Mouse (Mus musculus) lung, postnatal 0 days (tissue): Measurements from ENCODE around the gene Ttc7.

Source experiments
- CTCF ChIP-seq: IDR thresholded peaks from 2 replicates; pipeline ENCODE4 v1.5.1; 2016; ENCODE audit warnings: antibody characterized with exemption, mild to moderate bottlenecking
- EP300 ChIP-seq: IDR thresholded peaks from 2 replicates; pipeline ENCODE4 v1.6.1; 2016; ENCODE audit warnings: antibody characterized with exemption, mild to moderate bottlenecking, control low read depth

DNA sequence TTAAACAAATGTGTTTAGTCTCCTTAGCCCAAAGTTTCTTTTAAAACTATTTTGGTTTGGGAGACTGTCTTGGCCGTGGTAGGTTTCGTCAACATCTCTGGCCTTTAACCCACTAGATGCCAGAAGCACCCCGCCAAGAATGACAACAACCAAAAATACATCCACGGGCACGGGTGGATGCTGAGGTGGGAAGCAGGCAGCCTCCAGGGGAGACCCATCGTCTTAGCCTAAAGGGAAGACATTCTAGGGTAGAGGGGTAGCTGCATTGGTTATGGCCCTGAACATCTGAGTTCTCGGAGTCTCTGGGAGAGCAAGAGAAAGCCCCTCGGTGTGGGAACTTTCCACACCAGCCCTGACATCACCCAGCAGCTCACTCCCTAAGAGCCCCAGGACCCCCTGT lies 31.4 kb downstream of the Ttc7 start:
- TF ChIP-seq CTCF (no peak), EP300 (no peak)
